Mouse (Mus musculus): ENCODE measurements around the gene Sema3e. TPM values are rescaled to one million over a fixed set of nuclear protein-coding genes. Genes with fewer than 3 reads are reported as not detected.

Sema3e gene
- total and polyA plus RNA-seq, 3 experiments, result not detected

DNA sequence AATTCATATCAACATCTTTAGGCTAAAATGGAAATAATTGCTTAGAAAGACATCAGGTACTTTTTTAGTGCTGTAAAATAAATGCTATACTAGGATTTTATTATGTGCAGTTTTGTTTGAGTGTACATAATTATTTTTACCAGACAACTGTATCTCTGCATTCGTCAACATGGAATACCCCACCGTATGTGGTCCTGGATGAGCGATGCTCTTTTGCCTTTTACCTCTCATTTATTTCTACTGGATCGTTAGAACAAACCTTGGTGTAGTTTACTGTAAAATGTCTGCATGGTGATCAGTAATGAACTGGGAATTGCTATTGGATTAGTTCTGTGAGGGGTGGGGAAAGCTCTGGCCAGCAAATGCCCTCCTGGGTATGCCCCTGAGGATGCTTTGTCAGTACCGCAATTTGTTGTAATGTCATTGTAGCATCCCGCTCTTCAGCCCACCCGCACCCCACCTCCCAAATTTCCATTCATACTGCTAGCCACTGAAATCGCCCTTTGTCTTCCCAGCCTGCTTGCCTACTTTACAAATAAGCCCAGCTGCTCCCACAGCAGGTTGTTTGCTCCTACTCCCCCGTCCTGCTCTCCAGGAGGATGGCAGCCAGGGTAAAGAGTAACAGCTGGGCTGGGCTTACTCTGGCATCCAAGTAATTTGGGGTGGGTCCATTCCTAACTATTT lies 13.9 kb downstream of the Sema3e start (continued):
- no peak for TF ChIP-seq NRF1 (IDR thresholded peaks at IDR 0.05; ENCODE audit: low read depth, low read length)
- TF ChIP-seq ZC3H11A (IDR thresholded peaks at IDR 0.05; ENCODE audit: low read depth, low read length), result no peak

DNA sequence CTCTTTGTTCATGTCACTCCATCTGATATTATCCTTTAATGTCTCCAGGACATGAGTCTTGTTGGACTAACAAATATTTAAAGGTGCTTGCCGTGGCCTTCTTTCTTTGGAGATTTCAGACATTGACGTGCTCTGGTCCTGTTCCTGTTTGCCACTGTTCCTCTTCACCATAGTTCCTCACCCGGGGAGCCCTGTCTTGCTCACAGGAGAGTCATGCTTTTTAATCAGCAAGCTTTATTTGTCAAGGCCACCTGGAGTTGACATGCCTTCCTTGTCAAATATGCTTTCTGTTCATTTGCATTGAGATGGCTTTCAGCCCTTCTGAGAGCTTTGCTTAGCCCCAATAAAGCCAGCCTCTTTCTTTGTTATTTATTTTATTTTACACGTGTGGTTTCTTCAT lies 15.1 kb downstream of the Sema3e start:
- Histone ChIP-seq H3K36me3 (replicated peaks in 1 of 2; ENCODE audit: control insufficient read depth in 1 of 2, insufficient read depth in 1 of 2, low read length in 1 of 2) (no peaks in the 10 kb centered on the region), H3K4me1 (ENCODE audit: control insufficient read depth in 1 of 2, insufficient read depth in 2 of 2) (no peaks in the 10 kb centered on the region), H3K79me2 (replicated peaks; ENCODE audit: control insufficient read depth, extremely low read depth, insufficient read depth, poor library complexity, severe bottlenecking) (no peaks in the 10 kb centered on the region), H3K4me3 (replicated peaks in 1 of 3; ENCODE audit: low read depth in 2 of 3, low read length in 2 of 3, poor library complexity in 1 of 3) (no peak overlapping the region), H3K9me3 (replicated peaks; ENCODE audit: low read length) (peaks cover 25% of the 10 kb centered on the region), H3K27ac (ENCODE audit: insufficient read depth, low read depth) (no peak overlapping the region), H3K4me2 (ENCODE audit: insufficient read depth, low read depth, poor library complexity, severe bottlenecking) (no peak overlapping the region), H3K9ac (ENCODE audit: insufficient read depth, low read depth) (no peak overlapping the region), H3K27me3 (replicated peaks) (no peaks in the 10 kb centered on the region)
- dilution Hi-C loops (cut with MboI; ENCODE audit: extremely low pct_ligation_motif_present, extremely low pct_unique_long_range_greater_than_20kb, low sequenced_read_pairs) (no loop called here), in situ Hi-C loops (cut with MboI; ENCODE audit: low pct_ligation_motif_present, low pct_unique_long_range_greater_than_20kb, low sequenced_read_pairs) (no loop called here)
- no peak for DNase-seq (ENCODE audit: extremely low read depth)
- TF ChIP-seq CHD1 (IDR thresholded peaks at IDR 0.05; ENCODE audit: low read depth, low read length) (no peak), ZC3H11A (IDR thresholded peaks at IDR 0.05; ENCODE audit: low read depth, low read length) (no peak), TCF12 (IDR thresholded peaks at IDR 0.05; ENCODE audit: low read depth, low read length) (no peak), ZKSCAN1 (IDR thresholded peaks at IDR 0.05; ENCODE audit: borderline replicate concordance, low read depth, low read length) (no peak), RCOR1 (conservative IDR thresholded peaks at IDR 0.05; ENCODE audit: low read depth, low read length) (no peak), USF2 (conservative IDR thresholded peaks at IDR 0.05; ENCODE audit: low read depth, low read length) (no peak)

DNA sequence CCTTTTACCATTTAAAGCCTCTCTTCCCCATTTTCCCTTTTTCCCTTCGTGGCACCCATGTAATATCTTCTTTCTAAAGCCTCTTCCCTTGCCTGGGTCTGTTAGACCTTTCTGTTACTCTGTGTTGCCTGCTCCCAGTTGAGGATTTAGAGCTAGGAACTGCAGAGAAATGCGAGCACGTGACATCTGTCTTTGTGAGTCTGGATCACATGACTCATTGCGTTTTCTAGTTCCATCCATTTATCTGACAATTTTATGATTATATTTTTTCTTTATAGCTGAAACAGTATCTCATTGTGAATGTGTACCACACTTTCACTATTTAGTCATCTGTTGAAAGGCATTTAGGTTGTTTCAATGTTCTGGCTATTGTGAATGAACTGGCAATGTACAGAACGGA lies 18.0 kb downstream of the Sema3e start:
- peaks cover 24% of the 10 kb centered on the region for H3K9me3 ChIP-seq (replicated peaks; ENCODE audit: low read length)
- H3K79me2 ChIP-seq (replicated peaks; ENCODE audit: control insufficient read depth, extremely low read depth, insufficient read depth, poor library complexity, severe bottlenecking), result no peaks in the 10 kb centered on the region
- no peak overlapping the region for H3K27ac ChIP-seq (ENCODE audit: insufficient read depth, low read depth)
- in situ Hi-C loops (cut with MboI; ENCODE audit: low pct_ligation_motif_present, low pct_unique_long_range_greater_than_20kb, low sequenced_read_pairs), result no loop called here
- dilution Hi-C loops (cut with MboI; ENCODE audit: extremely low pct_ligation_motif_present, extremely low pct_unique_long_range_greater_than_20kb, low sequenced_read_pairs), result no loop called here
- no peak overlapping the region for H3K9ac ChIP-seq (ENCODE audit: insufficient read depth, low read depth)
- DNase-seq (ENCODE audit: extremely low read depth), result no peak
- no peaks in the 10 kb centered on the region for H3K4me1 ChIP-seq (ENCODE audit: control insufficient read depth in 1 of 2, insufficient read depth in 2 of 2)
- no peak for TF ChIP-seq ETS1 (conservative IDR thresholded peaks at IDR 0.05; ENCODE audit: low read depth, low read length)
- TF ChIP-seq PAX5 (IDR thresholded peaks at IDR 0.05; ENCODE audit: low read length), result no peak
- no peak for TF ChIP-seq MXI1 (IDR thresholded peaks at IDR 0.05; ENCODE audit: low read depth, low read length)
- TF ChIP-seq NELFE (IDR thresholded peaks at IDR 0.05; ENCODE audit: low read depth, low read length), result no peak
- no peak for TF ChIP-seq MYC (IDR thresholded peaks at IDR 0.05; ENCODE audit: low read depth, low read length)
- no peak for TF ChIP-seq UBTF (IDR thresholded peaks at IDR 0.05; ENCODE audit: low read depth, low read length)
- no peak overlapping the region for H3K4me2 ChIP-seq (ENCODE audit: insufficient read depth, low read depth, poor library complexity, severe bottlenecking)
- no peaks in the 10 kb centered on the region for H3K27me3 ChIP-seq (replicated peaks)
- no peaks in the 10 kb centered on the region for H3K36me3 ChIP-seq (replicated peaks in 1 of 2; ENCODE audit: control insufficient read depth in 1 of 2, insufficient read depth in 1 of 2, low read length in 1 of 2)
- no peak overlapping the region for H3K4me3 ChIP-seq (replicated peaks in 1 of 3; ENCODE audit: low read depth in 2 of 3, low read length in 2 of 3, poor library complexity in 1 of 3)

All from CH12.LX (cell line).